ENCODE assay signal across 11 mouse cellular contexts in the genomic region with DNA sequence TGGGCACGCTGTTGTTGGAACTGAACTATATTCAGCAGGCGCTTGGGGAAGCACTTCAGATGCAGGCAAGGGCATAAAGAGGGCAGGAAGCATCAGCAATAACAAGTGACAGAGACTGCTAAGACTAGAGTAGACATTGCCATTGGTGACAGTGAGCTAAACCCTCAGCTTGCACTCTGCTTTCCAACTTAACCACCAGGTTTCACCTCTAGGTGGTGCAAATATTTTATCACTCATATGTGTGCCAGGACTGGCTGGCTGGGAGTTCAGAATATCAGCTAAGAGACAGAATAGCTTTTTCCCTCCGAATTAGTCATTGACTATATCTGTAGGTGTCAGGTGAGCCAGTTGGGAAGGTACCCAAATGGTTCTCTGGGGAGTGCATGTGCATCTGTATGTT. TPM values are rescaled to one million over a fixed set of nuclear protein-coding genes. Genes with fewer than 3 reads are reported as not detected.
DNase-seq lines count a peak whose midpoint lies in the region; ATAC-seq lines count a peak whose summit lies in the region.
"Had no signal": no experiment of that assay in that cellular context is flagged by ENCODE, and none has a peak within 500 bp of the region (broad histone marks: within the 10 kb centered on the region; RNA-seq: fewer than 3 reads in every experiment).

No protein-coding gene starts in this region.

- ATAC-seq in forebrain, embryonic 14.5 days, result no peak
- no peak for ATAC-seq in forebrain, embryonic 13.5 days
- ATAC-seq in CD4-positive, CD25-positive, alpha-beta regulatory T cell, adult 4 months, result peak; percentile 74
- peak; percentile 51; the same call in 1 of the 2 replicates for ATAC-seq in megakaryocyte progenitor cell, adult 5-6 weeks (replicated peaks; ENCODE audit: poor library complexity)

- no peaks in the 10 kb centered on the region for H3K4me1 ChIP-seq in forebrain, embryonic 14.5 days (ENCODE audit: control insufficient read depth, insufficient read depth, low read length)
- no peaks in the 10 kb centered on the region for H3K4me1 ChIP-seq in forebrain, embryonic 13.5 days
- H3K4me1 ChIP-seq: limb, embryonic 13.5 days had no signal

- peaks cover 41% of the 10 kb centered on the region for H3K36me3 ChIP-seq in forebrain, embryonic 14.5 days (ENCODE audit: control insufficient read depth, insufficient read depth, low read length)
- peaks cover 65% of the 10 kb centered on the region for H3K36me3 ChIP-seq in forebrain, embryonic 13.5 days (ENCODE audit: poor library complexity, severe bottlenecking)

- no peak overlapping the region for H3K4me3 ChIP-seq in forebrain, embryonic 14.5 days (ENCODE audit: low read depth, low read length)
- no peak overlapping the region for H3K4me3 ChIP-seq in forebrain, embryonic 13.5 days
- H3K4me3 ChIP-seq: limb, embryonic 13.5 days had no signal

- DNase-seq in forebrain, embryonic 14.5 days (ENCODE audit: low spot score), result peak; percentile 16
- peak; percentile 19 for DNase-seq in left cerebral cortex, adult 11 months (ENCODE audit: low spot score)
- no peak for DNase-seq in left cerebral cortex, adult 8-10 months (ENCODE audit: low spot score in 2 of 2)
- no peak for DNase-seq in spleen, adult 12 weeks (ENCODE audit: low spot score)
- no peak for DNase-seq in ovary, adult 18-20 months (ENCODE audit: low spot score)
- DNase-seq: heart, adult 11 months; kidney, adult 8-10 months had no signal

- no peak overlapping the region for H3K4me2 ChIP-seq in forebrain, embryonic 14.5 days (ENCODE audit: low read length)
- no peak overlapping the region for H3K4me2 ChIP-seq in forebrain, embryonic 13.5 days
- H3K4me2 ChIP-seq: limb, embryonic 13.5 days had no signal

- H3K27me3 ChIP-seq in forebrain, embryonic 14.5 days (replicated peaks; ENCODE audit: control insufficient read depth, insufficient read depth, low read length), result no peaks in the 10 kb centered on the region
- no peaks in the 10 kb centered on the region for H3K27me3 ChIP-seq in forebrain, embryonic 13.5 days
- H3K27me3 ChIP-seq: limb, embryonic 13.5 days had no signal

- no peak overlapping the region for H3K9ac ChIP-seq in forebrain, embryonic 14.5 days (ENCODE audit: low read length)
- no peak overlapping the region for H3K9ac ChIP-seq in forebrain, embryonic 13.5 days
- H3K9ac ChIP-seq: limb, embryonic 13.5 days had no signal

- H3K9me3 ChIP-seq in forebrain, embryonic 14.5 days (replicated peaks; ENCODE audit: control insufficient read depth, low read length), result no peaks in the 10 kb centered on the region
- H3K9me3 ChIP-seq in forebrain, embryonic 13.5 days (replicated peaks), result no peaks in the 10 kb centered on the region
- H3K9me3 ChIP-seq: limb, embryonic 13.5 days had no signal

- whole genome bisulfite sequencing in forebrain, embryonic 14.5 days, result 91% methylated on average over 3 of the region's 3 CpGs
- WGBS in forebrain, embryonic 13.5 days, result 91% methylated on average over 3 of the region's 3 CpGs

- H3K27ac ChIP-seq in forebrain, embryonic 14.5 days (ENCODE audit: low read depth, low read length), result no peak overlapping the region
- no peak overlapping the region for H3K27ac ChIP-seq in forebrain, embryonic 13.5 days
- H3K27ac ChIP-seq: limb, embryonic 13.5 days had no signal

RNA-seq across cellular contexts. Expression of a gene that starts 41.4 kb away (rescaled TPM):
- polyA plus RNA-seq in forebrain, embryonic 14.5 days (2014; fragmentation: Nextera tagmentation; extraction: Ambion mirVana), result 50.2 and 65.6 TPM in 2 replicates
- polyA plus RNA-seq in forebrain, embryonic 13.5 days (2015; fragmentation: Nextera tagmentation; extraction: Ambion mirVana), result 54.3 and 61.7 TPM in 2 replicates
- total RNA-seq in left cerebral cortex, adult 8-10 months (2022), result 10 to 100 TPM; 89.8 to 97.2 (median 91.2) TPM
- polyA plus RNA-seq in CD4-positive, CD25-positive, alpha-beta regulatory T cell, adult 4 months (2017; shearing (Covaris generic)), result 1 to 10 TPM; 8.4 to 8.7 TPM
- total RNA-seq in megakaryocyte progenitor cell, adult 5-6 weeks (2015), result 10.8 and 11.5 TPM in 2 replicates
- total RNA-seq in megakaryocyte progenitor cell, adult 5-6 weeks (2017), result 12.6 and 14.6 TPM in 2 replicates

RNA-seq across cellular contexts. Expression of a gene that starts 43.7 kb away (rescaled TPM):
- polyA plus RNA-seq in forebrain, embryonic 14.5 days (2014; fragmentation: Nextera tagmentation; extraction: Ambion mirVana), result 16.9 and 21.6 TPM in 2 replicates
- polyA plus RNA-seq in forebrain, embryonic 13.5 days (2015; fragmentation: Nextera tagmentation; extraction: Ambion mirVana), result 15.0 and 17.3 TPM in 2 replicates
- 10 to 100 TPM; 59.8 to 63.5 (median 62.6) TPM for total RNA-seq in left cerebral cortex, adult 8-10 months (2022)
- 1 to 10 TPM in 1 of 2 experiments, under 1 TPM in 1; 0.95 to 4.4 TPM for polyA plus RNA-seq in CD4-positive, CD25-positive, alpha-beta regulatory T cell, adult 4 months (2017; shearing (Covaris generic))
- total RNA-seq in megakaryocyte progenitor cell, adult 5-6 weeks (2015), result 5.7 and 7.3 TPM in 2 replicates
- total RNA-seq in megakaryocyte progenitor cell, adult 5-6 weeks (2017), result 3.3 and 6.0 TPM in 2 replicates

Comparison
In these comparisons a context has a peak if more than half of its experiments do, and no peak if none do; other contexts are left out.
1. DNase-seq: peak in forebrain, embryonic 14.5 days (single experiment) and left cerebral cortex, adult 11 months (single experiment); none in left cerebral cortex, adult 8-10 months (0 of 2), spleen, adult 12 weeks (single experiment) and ovary, adult 18-20 months (single experiment).
2. ATAC-seq: peak in CD4-positive, CD25-positive, alpha-beta regulatory T cell, adult 4 months (single experiment) and megakaryocyte progenitor cell, adult 5-6 weeks (single experiment); none in forebrain, embryonic 14.5 days (single experiment) and forebrain, embryonic 13.5 days (single experiment).